Mouse (Mus musculus): ENCODE data around the gene 2810004N23Rik. TPM values are rescaled to one million over a fixed set of nuclear protein-coding genes. Genes with fewer than 3 reads are reported as not detected.
A peak's percentile ranks its signal among the peaks of the same experiment; 100 is the strongest.

2810004N23Rik gene
- polyA plus RNA-seq (2017; shearing (Covaris generic)), result 10 to 100 TPM; 29.1 to 31.9 (median 31.8) TPM

DNA sequence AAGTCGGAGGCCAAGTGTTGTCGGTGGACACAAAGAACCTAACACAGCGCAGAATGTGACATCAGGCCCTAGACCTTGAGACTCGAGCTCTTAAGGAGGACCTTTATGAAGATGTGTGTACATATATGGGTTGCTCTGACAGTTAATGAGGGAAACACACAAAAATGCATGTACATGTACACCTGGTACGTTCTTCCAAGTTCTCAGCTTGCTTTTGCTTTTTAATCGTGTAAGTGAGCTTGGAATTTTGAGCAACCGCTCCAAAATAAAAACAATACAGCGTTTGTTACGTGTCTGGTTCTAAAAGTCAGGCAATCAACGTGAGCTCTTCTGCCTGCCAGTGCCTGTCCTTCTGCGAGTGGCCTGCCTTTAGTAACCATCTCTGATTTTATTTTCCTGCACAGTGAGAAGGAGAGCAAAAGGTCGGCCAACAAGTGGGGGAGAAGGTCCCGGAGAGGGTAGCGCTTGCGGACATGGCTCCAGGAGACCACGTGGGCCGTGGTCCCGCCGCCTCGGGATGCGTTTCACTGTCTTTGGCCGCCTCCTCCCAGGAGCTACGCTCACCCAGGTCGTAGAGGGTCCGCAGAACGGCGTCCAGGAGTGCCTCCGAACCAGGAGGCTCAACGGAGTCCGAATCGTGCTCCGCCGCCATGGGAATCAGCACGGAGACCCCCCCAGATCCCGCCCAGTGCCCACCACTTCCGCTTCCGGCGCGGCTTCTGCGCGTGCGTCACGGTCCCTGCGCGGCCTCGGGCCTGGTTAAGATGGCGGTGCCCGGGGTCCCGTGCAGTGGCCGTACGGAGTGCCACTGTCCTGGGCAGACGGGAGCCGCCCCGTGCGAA, at the start of gene 2810004N23Rik, which contains the start of gene Gnpat:
Gene 2810004N23Rik (minus strand): TSS at position 800 of the 842 bp plus-strand sequence.
Gene Gnpat (plus strand): TSS at position 713 of the 842 bp plus-strand sequence.
- peak; percentile 88 for ATAC-seq

DNA sequence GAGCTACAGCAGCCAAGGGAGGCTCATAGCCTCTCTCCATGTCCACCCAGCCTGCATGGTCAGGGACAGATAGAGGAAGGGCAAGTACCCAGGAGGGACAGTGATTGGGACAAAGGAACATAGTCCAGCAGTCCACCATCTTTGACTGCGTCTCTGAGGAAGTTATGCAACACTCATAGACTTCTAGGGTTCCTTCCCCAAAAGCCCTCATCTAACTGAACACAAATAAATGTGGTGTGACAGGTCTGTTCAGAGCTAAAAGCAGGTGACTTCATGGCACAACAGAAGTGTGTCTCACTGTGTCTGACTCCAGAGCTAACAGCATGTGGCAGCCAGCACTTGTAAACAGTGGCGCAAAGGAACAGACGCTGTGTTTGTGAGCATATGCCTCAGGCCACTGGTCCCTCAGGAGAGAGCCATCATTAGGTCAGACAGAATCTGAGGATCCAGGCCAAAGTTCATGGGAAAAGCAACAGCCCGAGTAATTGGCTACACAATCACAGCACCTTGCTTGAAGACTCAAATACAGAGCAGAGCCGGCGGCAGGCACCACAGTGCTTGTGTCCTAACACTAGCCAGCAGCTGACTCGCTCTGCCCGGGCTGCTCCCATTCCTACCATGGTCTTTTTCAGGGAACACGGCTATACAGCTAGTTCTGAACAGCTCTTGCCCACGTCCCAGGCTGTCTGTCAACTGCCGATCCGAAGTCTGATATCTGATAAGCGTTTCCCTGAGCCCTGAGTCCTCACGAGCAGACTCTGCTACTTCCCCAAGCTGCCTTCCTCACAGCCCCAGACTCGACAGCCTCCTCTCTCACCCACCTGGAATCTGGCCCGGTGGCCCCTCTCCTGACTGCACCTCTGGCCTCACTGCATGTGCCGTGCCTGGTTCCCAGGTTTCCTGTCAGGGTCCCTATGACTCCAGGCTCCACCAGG, 49.3 kb upstream of the 2810004N23Rik start:
- no peak for ATAC-seq

DNA sequence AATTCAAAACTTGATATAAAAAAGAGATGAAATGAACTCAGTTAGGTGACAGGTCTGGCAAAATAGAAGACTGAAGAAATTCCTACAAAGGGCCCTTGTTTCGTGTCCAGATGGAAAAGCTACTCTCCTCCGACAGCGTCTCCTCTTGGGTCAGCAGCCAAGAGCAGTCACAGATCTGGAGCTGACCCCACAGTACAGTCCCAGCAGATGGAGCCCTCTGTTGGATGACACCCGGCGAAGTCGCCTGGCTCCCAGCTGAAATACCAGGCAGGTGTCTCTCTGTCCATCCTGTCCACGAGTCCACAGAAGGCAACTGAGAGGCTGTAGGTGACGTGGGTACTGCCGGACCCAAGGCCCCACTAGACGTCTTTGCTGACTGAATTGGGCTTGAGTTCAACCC, 47.4 kb upstream of the 2810004N23Rik start:
- ATAC-seq, result no peak

DNA sequence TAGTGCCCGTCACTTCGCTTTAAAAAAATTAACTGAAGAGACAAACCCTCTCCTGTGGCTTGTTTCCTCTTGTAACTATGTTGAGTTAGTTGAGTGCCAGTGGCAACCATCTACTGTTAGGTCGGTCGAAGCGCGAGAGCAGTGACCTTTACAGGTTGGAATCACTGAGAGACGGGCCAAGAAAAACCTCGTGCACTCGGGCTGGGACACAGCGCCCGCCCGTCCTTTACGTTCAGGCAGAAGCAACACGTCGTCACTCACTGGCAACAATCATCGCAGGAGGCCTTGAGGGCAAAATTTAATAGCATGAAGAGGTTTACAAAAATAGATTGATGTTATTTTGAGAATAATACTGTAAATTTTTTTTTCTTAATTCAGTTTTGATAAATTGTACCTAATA, 47.0 kb upstream of the 2810004N23Rik start:
- no peak for ATAC-seq

DNA sequence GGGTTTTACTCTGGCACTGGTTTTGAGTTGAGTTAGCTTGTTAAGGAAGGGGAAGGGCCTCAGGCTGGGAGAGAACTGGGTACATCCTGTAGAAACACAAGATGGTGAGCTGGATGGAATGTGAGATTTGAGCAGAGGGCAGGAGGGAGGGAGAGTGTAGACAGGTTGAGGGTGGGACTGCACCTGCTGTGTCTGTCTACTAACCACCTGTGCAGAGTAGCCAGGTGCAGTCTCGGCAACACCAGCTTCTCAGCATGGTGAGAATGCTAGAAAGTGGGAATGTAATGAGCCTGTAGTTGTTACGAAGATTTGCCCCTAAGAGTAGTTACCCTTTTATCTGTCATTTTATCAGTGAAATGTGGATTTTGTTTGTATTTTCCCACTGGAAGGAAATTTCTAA, 42.6 kb upstream of the 2810004N23Rik start:
- ATAC-seq, result no peak

DNA sequence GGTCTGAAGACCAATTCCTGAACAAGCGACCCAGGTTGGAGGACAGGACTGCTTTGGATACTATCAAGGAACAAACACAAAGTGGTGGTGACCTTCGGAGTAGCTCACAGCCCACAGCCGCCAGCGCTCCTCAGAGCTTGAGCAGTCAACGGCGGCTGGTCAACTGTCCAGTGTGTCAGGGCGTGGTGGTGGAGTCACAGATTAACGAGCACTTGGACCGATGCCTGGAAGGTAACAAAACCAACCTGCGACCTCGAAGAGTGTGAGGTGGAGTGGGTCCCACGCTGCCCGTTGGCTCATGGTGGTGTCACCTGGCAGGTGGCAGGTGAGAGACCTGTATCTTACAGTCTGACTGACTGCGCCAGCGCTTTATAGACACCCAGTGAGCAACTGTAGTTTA, 40.3 kb upstream of the 2810004N23Rik start:
- ATAC-seq, result no peak

DNA sequence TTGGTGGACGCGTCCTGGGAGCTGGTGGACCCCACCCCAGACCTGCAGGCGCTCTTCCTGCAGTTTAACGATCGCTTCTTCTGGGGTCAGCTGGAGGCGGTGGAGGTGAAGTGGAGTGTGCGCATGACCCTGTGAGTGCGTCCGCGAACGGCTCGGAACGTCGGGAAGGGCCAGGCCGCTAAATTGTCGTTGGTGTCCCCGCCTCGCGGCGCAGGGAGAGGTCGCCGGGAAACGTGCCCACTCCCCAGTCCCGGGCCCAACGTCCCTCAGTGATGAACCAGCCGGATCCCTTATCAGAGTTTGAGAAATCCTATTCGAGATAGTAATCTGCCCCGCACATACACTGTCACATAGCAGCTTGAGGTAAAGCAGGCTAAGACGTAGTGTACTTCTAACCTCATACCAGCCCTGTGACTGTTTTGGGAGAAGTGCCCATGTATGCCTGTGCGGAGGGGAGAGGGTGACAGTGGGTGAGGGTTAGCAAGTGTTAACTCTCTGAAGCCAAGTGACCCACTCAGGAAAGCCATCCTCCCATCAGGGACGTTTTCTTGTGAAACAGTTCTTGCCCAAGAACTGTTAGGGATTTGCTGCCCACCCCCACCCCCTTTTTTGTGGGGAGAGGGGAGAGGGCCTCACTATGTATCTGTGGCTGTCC, 35.5 kb upstream of the 2810004N23Rik start:
- no peak for ATAC-seq

DNA sequence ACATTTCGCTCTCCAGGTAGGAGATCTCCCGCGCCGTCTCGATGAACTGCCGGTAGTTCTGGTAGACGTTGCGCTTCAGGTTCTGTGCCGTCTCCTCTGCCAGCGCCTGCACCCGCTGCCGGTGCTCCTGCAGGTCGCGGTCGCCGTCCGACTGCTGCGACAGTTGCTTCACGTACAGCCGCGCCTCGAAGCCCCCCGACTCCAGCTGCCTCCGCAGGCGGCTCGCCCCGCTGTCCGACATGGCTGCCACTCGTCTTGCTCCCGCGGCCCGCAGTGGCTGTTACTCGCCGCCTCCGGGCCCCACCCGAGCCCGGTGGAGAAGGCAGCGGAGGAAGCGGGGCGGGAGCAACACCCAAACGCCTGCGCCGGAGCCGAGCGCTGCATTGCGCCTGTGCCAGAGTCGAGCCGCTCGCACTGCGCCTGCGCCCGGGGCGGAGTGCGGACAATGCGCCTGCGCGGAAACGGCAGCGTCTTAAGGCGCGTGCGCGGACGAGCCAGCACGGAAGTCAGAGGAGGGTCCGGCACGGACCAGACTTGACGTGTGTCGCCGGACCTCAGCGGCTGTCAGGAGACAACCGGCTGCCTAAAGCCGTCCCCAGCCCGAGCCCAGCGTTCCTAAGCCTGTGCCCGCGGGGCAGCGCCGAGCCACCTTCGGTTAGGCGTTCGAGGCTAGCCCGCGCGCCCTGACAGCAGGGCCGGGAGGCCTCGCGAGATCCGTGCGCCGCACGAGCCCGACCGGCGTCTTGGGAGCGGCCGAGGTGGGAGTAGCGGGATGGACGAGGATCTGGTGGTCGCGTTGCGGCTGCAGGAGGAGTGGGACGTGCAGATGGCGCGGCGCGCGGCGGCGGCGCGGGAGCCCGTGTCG, 34.7 kb upstream of the 2810004N23Rik start, which contains the start of the genes Exoc8 and Sprtn:
Gene Exoc8 (minus strand): TSS at position 320 of the 865 bp plus-strand sequence.
Gene Sprtn (plus strand): TSS at position 501 of the 865 bp plus-strand sequence.
- ATAC-seq, result peak; percentile 82

DNA sequence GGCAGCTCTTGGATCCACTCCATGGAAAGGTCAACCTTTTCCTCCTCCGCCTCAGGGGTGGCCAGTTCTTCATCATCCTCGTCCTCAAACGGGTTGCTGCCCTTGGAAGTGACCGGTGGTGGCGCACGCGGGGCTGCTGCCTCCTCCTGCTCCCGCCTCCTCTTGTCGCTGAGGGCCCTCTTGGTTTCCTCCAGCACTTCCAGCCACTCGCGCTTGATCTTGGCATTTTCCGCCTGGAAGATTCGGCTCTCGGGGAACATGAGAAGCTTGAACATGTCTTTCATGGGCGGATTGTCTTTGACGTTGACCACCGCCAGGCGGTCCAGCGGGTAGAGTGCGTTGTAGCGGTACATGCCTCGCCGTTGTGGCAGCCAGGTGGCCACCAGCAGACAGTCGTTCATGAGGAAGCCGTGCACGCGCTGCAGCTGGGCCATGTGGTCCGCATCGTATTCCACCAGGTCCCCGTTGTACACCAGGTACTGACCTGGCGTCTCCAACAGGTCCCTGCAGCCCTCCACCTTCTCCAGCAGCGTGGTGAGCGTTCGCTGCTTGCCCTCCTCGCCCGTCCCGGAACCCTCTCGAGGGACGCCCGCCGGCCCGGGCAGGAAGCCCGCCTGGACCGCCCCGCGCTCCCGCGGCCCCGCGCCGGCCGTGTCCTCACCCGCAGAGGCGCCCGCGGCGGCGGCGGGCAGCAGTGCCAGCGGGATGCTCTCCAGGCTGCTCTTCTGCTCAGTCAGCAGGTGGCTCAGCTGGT, 33.9 kb upstream of the 2810004N23Rik start:
- ATAC-seq, result peak; percentile 32

DNA sequence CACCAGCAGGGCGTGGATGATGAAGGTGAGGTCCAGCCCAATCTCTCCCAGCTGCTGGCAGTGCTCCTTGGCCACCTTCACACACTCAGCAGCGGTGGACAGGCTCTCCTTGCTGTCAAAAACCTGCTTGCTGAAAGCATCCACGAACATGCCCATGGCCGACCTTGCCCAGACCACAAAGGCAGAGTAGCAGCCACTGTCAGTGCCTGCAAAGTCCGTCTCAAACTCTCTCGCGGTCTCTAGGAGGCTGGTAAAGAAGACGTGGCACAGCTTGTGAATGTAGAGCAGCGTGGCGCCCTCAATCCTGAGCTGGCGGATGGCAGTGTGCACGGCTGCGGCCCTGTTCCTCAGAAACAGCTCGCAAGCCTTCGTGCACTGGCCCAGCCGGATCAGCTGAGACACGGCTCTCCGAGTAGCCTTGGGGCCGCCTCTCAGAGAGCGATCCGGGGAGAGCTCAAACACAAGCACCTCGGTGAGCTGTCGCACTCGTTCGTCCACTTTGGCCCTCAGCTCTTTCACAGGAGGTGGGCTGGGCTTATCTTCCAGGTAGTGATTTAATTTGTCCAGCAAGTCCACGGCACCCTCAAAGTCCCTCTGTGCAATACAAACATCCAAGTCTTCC, 33.2 kb upstream of the 2810004N23Rik start:
- ATAC-seq, result no peak

DNA sequence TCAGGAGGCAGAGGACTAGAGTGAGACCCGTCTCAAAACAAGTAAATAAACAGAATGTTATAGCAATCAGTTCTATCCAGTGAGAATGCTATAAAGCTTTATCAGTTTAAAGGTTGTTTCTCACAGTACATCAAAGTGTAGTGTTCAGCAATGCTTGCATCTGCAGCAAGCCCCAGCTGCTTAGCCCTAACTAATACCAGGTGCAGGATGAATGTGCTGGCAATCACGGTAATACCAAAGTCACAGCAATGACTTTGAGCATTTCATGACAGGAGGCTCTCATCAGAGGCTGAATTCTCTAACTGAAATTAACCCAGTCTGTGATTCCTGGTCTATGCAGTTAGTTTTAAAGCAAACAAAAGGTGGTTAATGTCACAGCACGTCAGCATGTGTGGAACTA, 29.7 kb upstream of the 2810004N23Rik start:
- ATAC-seq, result no peak

DNA sequence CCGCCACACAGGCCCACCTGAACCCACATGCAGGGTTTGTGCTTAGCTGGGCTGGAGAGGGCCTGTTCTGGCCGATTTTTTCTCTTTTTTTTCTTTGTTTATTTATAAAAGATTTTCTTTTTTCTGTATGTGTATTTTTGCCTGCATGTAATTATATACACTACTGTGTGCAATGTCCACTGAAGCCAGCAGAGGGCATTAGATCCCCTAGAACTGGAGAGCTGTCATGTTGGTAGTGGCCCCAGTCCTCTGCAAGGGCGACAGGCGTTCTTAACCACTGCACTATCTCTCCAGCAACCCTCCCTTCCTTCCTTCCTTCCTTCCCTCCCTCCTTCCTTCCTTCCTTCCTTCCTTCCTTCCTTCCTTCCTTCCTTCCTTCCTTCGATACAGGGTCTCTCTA, 25.5 kb upstream of the 2810004N23Rik start:
- ATAC-seq, result no peak

DNA sequence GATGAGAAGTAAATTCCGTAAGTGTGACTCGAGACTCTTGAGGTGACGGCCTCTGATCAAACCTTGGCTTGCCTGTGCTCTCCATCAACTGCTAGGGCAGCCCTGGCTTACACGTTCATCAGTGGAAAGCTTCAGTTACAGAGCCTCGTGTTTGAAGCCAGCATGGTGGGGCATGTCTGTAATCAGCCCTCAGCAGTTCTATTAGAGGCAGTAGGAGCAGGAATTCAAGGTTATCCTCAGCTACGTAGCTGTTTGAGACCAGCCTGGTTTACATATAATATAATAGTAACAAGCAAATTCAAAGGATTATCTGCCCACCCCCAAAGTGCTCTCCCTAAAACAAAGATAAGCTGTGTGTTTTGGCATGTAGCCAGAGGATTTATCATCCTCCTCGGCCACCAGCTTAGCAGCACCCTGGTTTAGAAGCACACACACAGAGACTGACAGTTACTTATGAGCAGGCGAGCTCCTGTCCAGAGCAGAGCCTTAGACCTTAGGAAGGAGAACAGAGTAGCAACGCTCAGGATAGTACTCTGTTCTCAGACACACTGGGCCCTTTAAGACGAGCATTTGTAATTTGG, 16.1 kb upstream of the 2810004N23Rik start:
- no peak for ATAC-seq

DNA sequence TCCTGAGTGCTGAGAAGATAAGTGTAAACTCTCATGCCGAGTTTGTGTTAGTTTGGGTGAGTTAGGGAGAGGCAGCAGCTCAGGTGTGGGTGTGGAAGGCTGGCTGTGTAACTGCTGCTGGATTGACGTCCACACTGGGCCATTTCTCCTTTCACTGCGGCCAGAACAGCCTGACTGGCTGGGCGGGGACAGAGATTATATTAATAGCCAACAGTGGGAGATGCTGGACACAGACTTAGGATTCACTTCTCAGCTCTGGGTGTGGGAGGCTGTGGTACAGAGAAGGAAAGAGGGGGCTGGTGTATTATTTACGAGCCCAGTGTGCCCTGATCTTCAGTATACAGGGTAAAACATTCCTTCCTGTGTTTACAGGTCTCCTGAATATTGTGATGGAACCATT, 15.2 kb upstream of the 2810004N23Rik start:
- ATAC-seq, result no peak

DNA sequence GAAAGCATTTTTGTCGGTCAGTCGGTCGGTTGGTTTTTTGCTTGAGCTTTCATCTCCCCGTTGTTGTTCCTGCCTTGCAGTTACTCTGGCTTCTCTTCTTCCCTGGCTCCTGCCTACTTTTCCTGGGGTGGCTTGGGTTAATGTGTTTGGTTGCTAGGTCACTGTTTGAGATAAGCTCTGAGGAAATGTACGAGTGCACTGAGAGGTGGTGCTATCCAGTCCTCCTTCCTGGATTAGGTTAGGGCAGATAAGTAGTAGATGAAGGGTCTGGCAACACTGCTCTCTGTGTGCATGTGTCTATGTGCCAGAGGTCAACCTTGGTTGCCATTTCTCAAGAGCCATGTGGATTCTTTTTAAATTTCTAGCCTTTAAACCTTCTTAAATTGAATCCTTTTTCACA, 9.8 kb upstream of the 2810004N23Rik start:
- ATAC-seq, result no peak

DNA sequence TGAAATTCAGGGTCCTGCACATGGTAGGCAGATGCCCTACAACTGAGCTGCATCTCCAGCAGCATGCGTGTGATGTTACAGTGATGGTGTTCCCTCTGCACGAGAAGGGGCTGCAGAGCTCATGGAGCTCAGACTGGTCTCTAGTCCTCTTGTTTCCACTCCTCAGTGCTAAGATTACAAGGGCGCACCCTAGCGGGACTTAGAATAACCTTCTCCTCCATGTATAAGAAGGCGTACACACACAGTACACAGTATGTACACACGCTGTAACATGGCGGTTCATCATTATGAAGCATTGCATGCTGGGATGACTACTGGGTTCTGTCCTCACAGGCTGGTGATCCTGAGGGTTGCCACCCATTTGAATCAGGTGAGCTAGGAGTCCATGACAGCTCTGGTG, 9.2 kb upstream of the 2810004N23Rik start:
- no peak for ATAC-seq

DNA sequence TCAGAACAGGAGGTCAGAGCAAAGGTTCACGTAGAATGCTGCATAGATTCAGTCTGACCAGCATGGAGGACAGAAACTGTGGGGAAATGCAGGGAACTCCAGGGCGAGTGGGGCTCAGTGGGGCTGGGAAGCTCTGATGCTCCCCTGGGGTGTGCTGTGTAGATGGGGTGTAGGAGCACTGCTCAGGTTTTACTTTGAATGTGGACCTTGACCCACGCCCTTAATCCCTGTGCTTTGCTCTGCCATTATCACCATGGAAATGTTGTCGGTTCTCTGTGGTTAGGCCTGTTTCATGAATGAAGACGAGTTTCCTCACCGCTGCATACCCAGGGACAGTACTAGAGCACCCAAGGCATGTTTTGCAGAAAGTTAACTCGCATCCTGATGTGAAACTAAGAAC, 8.6 kb upstream of the 2810004N23Rik start:
- no peak for ATAC-seq

DNA sequence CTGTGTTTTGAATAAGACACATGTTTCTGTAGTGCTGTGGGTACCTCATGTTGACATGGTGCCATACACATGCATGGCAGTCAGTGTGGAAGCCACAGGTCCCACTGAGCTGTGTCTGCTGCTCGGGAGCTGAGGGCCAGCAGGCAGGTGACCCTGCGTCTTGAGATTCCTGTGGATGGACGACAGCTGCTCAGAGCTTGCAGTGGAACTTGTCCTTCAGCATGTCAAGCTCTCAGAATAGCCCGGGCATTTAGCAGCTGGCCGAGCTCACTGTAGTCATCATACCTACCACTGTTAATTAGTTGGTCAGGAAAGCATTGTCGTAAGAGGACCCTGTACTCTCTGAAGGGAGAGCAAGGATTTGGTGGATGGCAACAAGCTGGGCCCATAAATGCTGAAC, 6.8 kb upstream of the 2810004N23Rik start:
- ATAC-seq, result no peak

DNA sequence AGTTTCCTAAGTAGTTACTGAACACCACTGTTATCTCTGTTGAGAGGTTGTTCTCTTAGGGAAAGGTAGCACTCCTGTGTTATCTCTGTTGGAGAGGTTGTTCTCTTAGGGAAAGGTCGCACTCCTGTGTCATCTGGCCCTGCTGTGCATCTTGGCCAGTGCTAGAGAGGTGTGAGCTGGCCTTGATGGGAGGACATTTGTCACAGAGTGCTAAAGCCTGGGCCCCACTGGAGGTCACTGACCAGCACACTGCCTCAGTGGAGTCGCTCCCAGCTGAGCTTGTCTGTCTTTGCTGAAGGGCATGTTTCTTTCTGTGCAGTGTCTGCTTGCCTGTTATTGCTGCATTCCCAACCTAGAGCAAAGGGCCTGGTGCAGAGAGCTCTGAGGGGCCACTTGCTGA, 4.2 kb upstream of the 2810004N23Rik start:
- no peak for ATAC-seq

DNA sequence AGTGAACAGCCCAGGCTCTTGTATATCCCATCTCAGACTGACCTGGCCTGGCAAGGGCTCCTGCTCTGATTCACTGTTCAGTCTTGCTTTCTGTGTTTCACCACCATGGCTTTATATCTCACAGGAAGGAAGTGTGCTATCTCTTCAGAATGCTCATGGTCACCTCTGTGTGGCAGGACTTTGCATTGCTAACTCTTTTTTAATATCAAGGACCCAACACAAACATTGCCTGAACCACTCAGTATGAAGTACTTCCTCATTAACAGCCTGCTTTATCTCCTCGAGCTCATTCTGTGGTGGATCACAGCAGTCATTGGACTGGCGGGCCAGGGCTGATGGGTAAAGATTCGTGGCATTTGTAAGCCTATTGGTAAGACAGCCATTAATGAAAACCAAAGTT, 3.7 kb upstream of the 2810004N23Rik start:
- ATAC-seq, result no peak
